Mouse (Mus musculus) myocyte (in vitro differentiated cells): ENCODE measurements around the gene Ttc17. TPM values are rescaled to one million over a fixed set of nuclear protein-coding genes. Genes with fewer than 3 reads are reported as not detected.

Experiments used
- H3K27me3 ChIP-seq: one replicate; pipeline ENCODE4 v1.6.1; 2011; ENCODE audit not compliant: control insufficient read depth, insufficient read depth, insufficient read length
- H3K36me3 ChIP-seq: one replicate; pipeline ENCODE4 v1.6.1; 2011; ENCODE audit not compliant: control insufficient read depth, insufficient read depth
- H3K4me2 ChIP-seq: one replicate; pipeline ENCODE4 v1.6.1; 2011; ENCODE audit warnings: low read depth, control low read depth
- H3K4me3 ChIP-seq: one replicate; pipeline ENCODE4 v1.5.1; 2011; ENCODE audit warnings: mild to moderate bottlenecking, control low read depth, moderate library complexity
- H3K79me2 ChIP-seq: one replicate; pipeline ENCODE4 v1.6.1; 2011; ENCODE audit not compliant: control insufficient read depth, insufficient read depth
- H3ac ChIP-seq: one replicate; pipeline ENCODE4 v1.6.1; 2011; ENCODE audit not compliant: control insufficient read depth, insufficient read length
- CEBPB ChIP-seq: IDR thresholded peaks from 2 replicates; pipeline ENCODE4 v1.6.1; 2011; ENCODE audit warnings: mild to moderate bottlenecking, moderate library complexity; ENCODE audit not compliant: poor library complexity, insufficient read depth, severe bottlenecking
- E2F4 ChIP-seq: IDR thresholded peaks from one replicate; pipeline ENCODE4 v1.6.1; 2011; ENCODE audit warnings: mild to moderate bottlenecking, control low read depth, moderate library complexity; ENCODE audit not compliant: insufficient read depth
- MAX ChIP-seq: IDR thresholded peaks from one replicate; pipeline ENCODE4 v1.6.1; 2011; ENCODE audit warnings: low read depth, mild to moderate bottlenecking, control low read depth
- MYOD1 ChIP-seq, 3 experiments: IDR thresholded peaks; one replicate each; pipeline ENCODE4 v1.6.1; 2011; ENCODE audit warnings: control low read depth in 2 of 3, low read depth in 2 of 3, mild to moderate bottlenecking in 2 of 3, moderate library complexity in 1 of 3; ENCODE audit not compliant: insufficient read length in 2 of 3, control insufficient read depth in 1 of 3
- MYOG ChIP-seq, 3 experiments: IDR thresholded peaks; one replicate each; pipeline ENCODE4 v1.6.1; 2011; ENCODE audit warnings: control low read depth in 2 of 3, low read depth in 2 of 3, mild to moderate bottlenecking in 2 of 3; ENCODE audit not compliant: insufficient read length in 2 of 3, control insufficient read depth in 1 of 3, insufficient read depth in 1 of 3
- POLR2A ChIP-seq: IDR thresholded peaks from one replicate; pipeline ENCODE4 v1.6.1; 2011; ENCODE audit warnings: low read depth, mild to moderate bottlenecking, control low read depth, moderate library complexity; ENCODE audit not compliant: insufficient read length
- POLR2AphosphoS2 ChIP-seq: IDR thresholded peaks from one replicate; pipeline ENCODE4 v1.6.1; 2011; ENCODE audit warnings: low read depth, control low read depth; ENCODE audit not compliant: insufficient read length
- REST ChIP-seq: IDR thresholded peaks from one replicate; pipeline ENCODE4 v1.6.1; 2011; ENCODE audit warnings: mild to moderate bottlenecking, control low read depth, moderate library complexity; ENCODE audit not compliant: insufficient read depth, insufficient read length
- SRF ChIP-seq: IDR thresholded peaks from one replicate; pipeline ENCODE4 v1.6.1; 2011; ENCODE audit warnings: low read depth; ENCODE audit not compliant: control insufficient read depth, insufficient read length
- TCF12 ChIP-seq: IDR thresholded peaks from one replicate; pipeline ENCODE4 v1.6.1; 2011; ENCODE audit warnings: mild to moderate bottlenecking, control low read depth; ENCODE audit not compliant: poor library complexity, insufficient read depth, severe bottlenecking
- TCF3 ChIP-seq: IDR thresholded peaks from one replicate; pipeline ENCODE4 v1.6.1; 2011; ENCODE audit warnings: low read depth, control low read depth; ENCODE audit not compliant: insufficient read length
- USF1 ChIP-seq: IDR thresholded peaks from one replicate; pipeline ENCODE4 v1.6.1; 2011; ENCODE audit warnings: low read depth, mild to moderate bottlenecking, control low read depth, moderate library complexity
- polyA plus RNA-seq: library from polyadenylated mRNA; unstranded; fragments of >200 nt; fragmentation: generic; extraction: Trizol; gene quantifications from one replicate; pipeline ENCODE4 v1.2.1, GENCODE M21; 2012; ENCODE audit warnings: missing spikeins

The Ttc17 gene
- polyA plus RNA-seq, 1 experiment = 13.5 TPM

GRCm38 (mm10) chr2:94381057-94381647 lies 25.3 kb downstream of the Ttc17 start:
- Histone ChIP-seq H3K4me2 (no peak overlapping the region), H3K36me3 (peaks cover 34% of the 10 kb centered on the region), H3ac (no peak overlapping the region), H3K27me3 (no peaks in the 10 kb centered on the region), H3K4me3 (no peak overlapping the region), H3K79me2 (no peaks in the 10 kb centered on the region)
- no peak for TF ChIP-seq POLR2AphosphoS2
- TF ChIP-seq USF1 = no peak
- TF ChIP-seq SRF = no peak
- TF ChIP-seq CEBPB = no peak
- TF ChIP-seq MYOD1 (IDR thresholded peaks at IDR 0.05; ENCODE audit: control insufficient read depth in 1 of 3, insufficient read length in 2 of 3, low read depth in 2 of 3) = no peak
- no peak for TF ChIP-seq TCF12
- TF ChIP-seq TCF3 = no peak
- no peak for TF ChIP-seq POLR2A

GRCm38 (mm10) chr2:94378678-94379077 lies 27.8 kb downstream of the Ttc17 start:
- H3K79me2 ChIP-seq = no peaks in the 10 kb centered on the region
- no peak overlapping the region for H3ac ChIP-seq
- H3K36me3 ChIP-seq = peaks cover 34% of the 10 kb centered on the region
- no peaks in the 10 kb centered on the region for H3K27me3 ChIP-seq
- TF ChIP-seq TCF3 = no peak
- TF ChIP-seq POLR2A = no peak
- H3K4me2 ChIP-seq = no peak overlapping the region
- H3K4me3 ChIP-seq = no peak overlapping the region

DNA sequence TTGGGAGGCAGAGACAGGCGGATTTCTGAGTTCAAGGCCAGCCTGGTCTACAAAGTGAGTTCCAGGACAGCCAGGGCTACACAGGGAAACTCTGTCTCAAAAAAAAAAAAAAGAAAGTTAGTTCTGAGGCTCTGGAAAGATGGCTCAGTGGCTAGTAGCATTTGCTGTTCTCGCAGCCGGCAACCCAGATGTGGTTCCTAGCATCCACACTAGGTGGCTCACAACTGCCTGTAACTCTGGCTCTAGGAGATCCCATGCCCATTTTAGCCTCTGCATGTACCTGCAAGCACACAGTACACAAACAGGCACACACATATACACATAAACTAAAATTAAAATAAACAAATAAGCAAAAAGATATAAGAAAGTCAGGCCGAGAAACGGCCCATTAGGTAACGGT lies 35.4 kb downstream of the Ttc17 start:
- no peak overlapping the region for H3ac ChIP-seq

GRCm38 (mm10) chr2:94363821-94364220 lies 42.7 kb downstream of the Ttc17 start:
- TF ChIP-seq E2F4 = no peak
- no peak for TF ChIP-seq SRF
- no peak for TF ChIP-seq TCF12
- no peak for TF ChIP-seq POLR2AphosphoS2
- TF ChIP-seq MYOD1 (IDR thresholded peaks at IDR 0.05; ENCODE audit: control insufficient read depth in 1 of 3, insufficient read length in 2 of 3, low read depth in 2 of 3) = no peak
- TF ChIP-seq CEBPB = no peak
- TF ChIP-seq REST = no peak
- no peak for TF ChIP-seq MYOG (IDR thresholded peaks at IDR 0.05; ENCODE audit: control insufficient read depth in 1 of 3, insufficient read depth in 1 of 3, insufficient read length in 2 of 3, low read depth in 2 of 3)
- no peak for TF ChIP-seq POLR2A
- TF ChIP-seq MAX = no peak
- TF ChIP-seq USF1 = no peak
- no peak for TF ChIP-seq TCF3

More for the DNA sequence above, 35.4 kb downstream of the Ttc17 start:
- no peak for TF ChIP-seq POLR2AphosphoS2
- TF ChIP-seq CEBPB = no peak
- TF ChIP-seq SRF = no peak
- TF ChIP-seq TCF3 = no peak
- no peak for TF ChIP-seq POLR2A
- Histone ChIP-seq H3K79me2 (no peaks in the 10 kb centered on the region), H3K4me2 (no peak overlapping the region), H3K36me3 (peaks cover 52% of the 10 kb centered on the region), H3K27me3 (no peaks in the 10 kb centered on the region), H3K4me3 (no peak overlapping the region)

GRCm38 (mm10) chr2:94360398-94360973 lies 46.0 kb downstream of the Ttc17 start:
- H3ac ChIP-seq = no peak overlapping the region
- no peaks in the 10 kb centered on the region for H3K79me2 ChIP-seq
- no peak overlapping the region for H3K4me2 ChIP-seq
- H3K27me3 ChIP-seq = no peaks in the 10 kb centered on the region
- H3K36me3 ChIP-seq = peaks cover 64% of the 10 kb centered on the region
- TF ChIP-seq TCF3 (no peak), POLR2AphosphoS2 (no peak), SRF (no peak), E2F4 (no peak), MYOG (IDR thresholded peaks at IDR 0.05; ENCODE audit: control insufficient read depth in 1 of 3, insufficient read depth in 1 of 3, insufficient read length in 2 of 3, low read depth in 2 of 3) (no peak)
- H3K4me3 ChIP-seq = no peak overlapping the region

More at GRCm38 (mm10) chr2:94363821-94364220, 42.7 kb downstream of the Ttc17 start:
- Histone ChIP-seq H3K27me3 (no peaks in the 10 kb centered on the region), H3K36me3 (peaks cover 68% of the 10 kb centered on the region), H3ac (no peak overlapping the region), H3K4me3 (no peak overlapping the region), H3K79me2 (no peaks in the 10 kb centered on the region), H3K4me2 (no peak overlapping the region)
